Mouse (Mus musculus): ENCODE data around the gene Tnfsf18.

The Tnfsf18 gene

DNA sequence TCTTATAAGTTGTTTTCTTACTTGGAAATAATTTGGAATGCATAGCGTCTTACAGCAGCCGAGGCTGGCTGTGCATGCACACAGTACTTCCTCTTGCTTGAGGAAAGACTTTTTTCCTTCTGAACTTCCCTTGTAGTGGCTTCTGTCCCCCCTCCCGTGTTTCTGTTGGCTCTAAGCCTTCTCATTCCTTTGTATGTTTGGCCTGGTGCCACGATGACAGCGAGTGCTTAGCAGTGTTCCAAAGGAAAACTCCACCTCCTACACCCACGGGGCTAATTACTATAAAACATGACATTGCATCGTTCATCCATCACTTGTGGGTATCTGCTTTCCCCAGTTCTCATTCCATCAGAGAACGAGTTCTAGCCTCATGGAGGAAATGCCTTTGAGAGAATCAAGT, at the start of gene Tnfsf18:
Gene Tnfsf18 (plus strand): TSS at position 313 of the 400 bp plus-strand sequence.
- in situ Hi-C loops (cut with MboI): no loop called here

DNA sequence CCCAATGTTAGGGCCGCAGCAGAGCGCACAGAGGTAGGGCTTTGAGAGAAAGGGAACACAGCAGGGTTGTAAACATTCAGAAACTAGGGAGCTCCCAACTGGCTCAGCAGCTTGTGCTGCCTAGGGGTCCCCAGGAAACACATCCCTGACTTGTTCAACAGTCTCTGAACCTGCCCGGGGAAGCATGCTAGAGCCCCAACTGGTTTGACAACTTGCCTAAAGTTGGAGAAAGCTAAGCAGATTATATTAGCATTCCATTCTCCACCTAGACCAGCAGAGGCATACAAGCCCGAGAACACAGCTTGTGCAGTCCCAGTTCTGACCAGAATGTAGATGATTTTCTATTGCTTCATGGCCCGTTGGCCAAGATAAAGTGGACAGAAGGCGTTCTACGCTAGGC, 49.6 kb upstream of the Tnfsf18 start:
- in situ Hi-C loops (cut with MboI): no loop called here

DNA sequence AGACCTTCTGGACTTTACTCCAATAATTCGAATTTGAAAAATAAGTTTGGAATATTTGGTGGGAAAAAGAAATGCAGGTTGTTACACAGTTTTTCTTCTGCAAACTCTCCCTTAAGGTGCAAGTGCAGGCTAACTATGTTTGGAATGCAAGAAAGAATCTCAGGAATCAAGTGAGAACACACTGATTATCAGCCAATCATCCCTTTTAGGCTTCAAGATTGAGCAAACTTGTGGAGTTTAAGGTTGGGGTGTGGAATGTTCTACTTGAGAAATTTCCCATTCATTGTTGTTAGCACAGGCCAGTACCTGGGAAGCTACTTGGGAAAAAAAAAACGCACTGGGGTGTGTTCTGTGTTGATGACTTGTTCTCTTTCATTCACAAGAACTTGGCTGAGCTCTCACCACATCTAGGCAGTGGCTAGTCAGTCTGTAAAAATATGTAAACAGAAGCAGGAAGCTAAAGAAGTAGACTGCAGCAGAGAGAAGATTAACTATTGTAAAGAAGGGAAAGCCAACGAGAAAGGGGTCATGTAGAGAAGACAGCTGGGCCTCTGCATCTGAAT, 42.7 kb upstream of the Tnfsf18 start:
- in situ Hi-C loops (cut with MboI): no loop called here

DNA sequence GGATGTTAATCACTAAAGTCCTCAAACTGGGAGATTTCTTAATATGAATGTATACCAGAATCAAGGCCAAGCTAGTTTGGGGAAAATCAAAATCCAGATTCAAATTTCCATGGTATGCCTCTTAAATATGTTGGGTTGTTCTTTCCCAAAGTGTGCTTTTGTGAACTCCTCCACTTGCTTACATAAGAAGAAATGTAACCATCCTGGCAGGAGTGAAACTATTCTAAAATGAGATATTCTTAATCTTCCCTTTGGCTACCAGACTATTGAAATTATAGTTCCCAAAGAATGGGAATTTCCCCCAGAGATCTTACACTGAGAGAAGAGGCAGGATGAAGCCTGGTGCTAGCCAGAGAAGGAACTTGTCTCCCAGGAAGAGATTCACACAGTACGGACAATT, 42.2 kb upstream of the Tnfsf18 start:
- in situ Hi-C loops (cut with MboI): no loop called here

DNA sequence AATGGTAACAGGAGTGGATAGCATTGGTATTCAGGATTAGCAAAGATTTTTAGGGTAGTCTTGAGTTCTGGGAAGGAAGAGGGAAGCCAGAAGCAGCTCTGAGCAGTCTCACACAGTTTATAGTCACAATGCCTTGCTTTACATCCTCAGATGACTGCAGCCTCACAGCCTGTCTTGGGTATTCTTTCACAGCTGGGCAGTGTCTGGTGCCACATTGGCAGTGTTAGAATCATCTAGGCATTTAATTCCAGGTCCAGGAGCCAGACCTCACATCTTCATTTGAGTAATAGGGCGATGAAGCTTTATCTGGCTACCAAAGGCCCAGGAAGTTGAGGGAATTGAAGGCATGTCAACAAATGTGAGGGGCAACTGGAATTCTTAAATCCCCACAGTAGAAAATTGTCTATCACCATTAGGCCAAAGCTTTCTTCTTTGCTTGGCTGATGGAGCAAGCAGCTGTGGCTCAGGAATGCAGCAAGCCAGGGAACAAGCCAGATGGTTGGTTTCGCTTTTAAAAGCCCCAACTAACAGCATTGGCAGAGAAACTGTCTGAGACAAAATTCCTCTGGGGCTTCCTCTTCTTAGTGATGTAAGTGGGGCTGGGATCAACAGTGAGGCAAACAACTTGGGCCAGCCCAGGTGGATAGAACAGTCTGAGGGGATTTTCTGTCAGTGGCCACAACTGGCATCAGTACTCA, 30.9 kb upstream of the Tnfsf18 start:
- in situ Hi-C loops (cut with MboI): no loop called here

DNA sequence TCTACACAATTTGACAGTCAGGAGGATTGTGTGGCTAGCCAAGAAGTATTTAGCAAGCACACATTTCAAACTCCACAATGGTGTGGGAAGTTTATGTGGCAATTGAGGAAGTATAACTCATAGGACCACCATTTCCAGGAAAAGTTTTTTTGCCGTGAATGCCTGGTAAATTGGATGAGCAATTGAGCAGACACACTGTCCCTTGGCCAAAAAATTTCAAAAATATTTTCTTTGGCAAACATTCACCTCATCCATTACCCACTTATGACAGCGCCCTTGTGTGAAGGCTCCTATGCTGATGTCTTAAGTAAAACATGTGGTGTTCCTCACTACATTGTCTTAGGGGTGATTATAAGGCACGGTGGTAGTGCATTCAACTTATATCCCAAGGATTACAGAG, 17.2 kb upstream of the Tnfsf18 start:
- in situ Hi-C loops (cut with MboI): no loop called here

DNA sequence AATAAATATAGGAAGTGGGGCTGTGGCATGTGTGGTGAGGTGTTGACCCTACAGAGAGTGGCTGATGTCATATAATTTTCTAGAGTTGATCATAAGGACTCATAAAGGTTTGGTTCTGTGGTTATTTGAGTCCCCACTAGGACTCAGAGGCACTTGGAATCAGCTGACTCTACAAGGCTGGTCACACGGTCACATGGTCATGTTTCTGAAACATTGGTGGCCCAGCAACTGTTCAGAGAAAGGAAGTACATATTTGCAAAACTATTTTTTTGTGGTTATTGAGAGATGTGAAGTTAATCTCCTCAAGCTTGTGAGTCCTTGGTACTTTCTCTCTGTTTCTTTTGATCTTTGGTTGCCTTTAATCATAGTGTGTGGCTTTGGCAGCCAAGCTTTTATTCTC, 14.6 kb upstream of the Tnfsf18 start:
- in situ Hi-C loops (cut with MboI): no loop called here

DNA sequence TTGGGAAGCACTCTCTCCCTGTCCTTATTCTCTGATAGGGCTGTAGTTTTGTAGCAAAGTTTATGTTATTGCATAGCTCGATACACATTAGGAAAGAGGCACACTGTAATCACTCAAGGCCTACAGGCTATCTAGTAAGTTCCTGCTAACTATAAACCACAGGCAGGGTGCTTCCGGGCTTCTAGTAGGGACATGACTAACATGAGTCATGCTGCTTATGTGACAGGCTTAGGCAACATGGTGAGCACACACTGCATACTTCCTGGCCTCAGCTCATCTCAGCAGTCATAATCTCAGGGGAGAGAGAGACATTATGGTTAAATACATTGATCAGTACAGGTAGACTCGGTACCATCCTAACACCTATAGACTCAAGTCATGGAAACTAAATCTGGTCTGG, 12.2 kb upstream of the Tnfsf18 start:
- in situ Hi-C loops (cut with MboI): no loop called here

DNA sequence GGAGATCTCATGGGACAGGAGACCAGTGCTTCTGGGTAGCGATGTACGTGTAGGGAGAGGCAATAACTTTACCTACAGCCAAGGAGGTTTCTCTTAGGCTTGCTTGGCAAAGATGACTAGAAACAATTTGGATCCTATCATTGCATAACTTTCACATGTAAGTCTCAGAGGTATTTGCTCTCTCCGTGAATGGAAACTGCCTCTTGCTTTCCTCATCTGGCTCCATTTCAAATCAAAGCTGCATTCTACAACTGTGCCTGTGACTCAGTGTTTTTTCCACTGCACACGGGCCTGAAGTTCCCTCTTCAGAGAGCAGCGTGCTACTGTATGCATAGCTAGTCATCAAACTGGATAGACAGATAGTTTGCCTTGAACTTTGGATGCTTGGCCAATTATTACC, 7.4 kb upstream of the Tnfsf18 start:
- in situ Hi-C loops (cut with MboI): no loop called here

DNA sequence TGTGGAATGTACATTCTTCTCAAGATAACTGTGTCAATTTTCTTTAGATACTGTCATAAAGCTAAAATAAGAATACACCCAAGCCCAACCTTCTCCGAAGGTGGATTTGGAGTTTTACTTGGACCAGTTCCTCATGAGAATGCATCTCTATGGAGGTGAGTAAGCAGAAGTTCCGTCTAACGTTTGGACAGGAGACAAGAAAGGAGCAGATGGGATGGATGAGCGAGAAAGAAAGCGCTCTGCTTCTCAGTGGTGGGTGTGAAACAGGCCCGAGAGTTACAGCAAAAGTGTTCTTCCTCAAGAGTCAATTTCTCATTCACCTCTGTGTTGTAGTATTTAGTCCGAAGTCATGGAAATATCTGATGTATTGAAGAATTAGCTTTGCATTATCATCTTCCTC, 2.7 kb upstream of the Tnfsf18 start:
- in situ Hi-C loops (cut with MboI): no loop called here

DNA sequence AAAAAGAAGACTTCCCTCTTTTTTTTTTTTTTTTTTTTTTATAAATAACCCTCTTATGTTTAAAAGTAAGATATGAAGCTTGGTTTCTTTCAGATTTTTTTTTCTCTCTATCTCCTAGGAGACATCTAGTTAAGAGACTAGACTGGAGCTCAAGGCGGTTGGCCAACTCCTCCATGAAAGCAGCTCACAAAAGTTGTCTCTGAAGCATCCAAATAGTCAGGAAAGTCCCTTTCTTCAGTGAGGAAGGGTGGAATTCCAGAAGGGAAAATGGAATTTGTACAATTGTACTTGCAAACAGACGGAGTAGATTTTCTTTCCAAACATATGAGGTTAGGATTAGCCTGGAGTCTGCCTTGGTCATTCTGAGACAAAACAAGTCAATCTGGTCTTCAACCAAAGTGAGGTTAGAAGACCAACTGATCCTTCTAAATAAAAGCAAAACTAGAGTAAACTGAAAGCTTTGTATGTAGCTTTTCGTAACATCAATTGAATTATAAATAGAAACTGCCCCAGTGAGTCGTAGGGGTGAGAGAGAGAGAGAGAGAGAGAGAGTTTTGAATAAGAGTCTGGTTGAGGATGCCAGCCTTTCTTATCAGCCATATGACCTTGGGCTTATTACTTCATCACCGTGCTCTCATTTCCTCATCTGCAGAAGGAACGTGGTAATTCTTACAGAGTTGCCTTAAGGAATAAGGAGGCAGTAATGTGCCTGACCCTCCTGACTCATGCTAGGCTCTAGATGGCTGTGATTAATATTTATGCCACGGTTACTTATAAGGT, 2.6 kb downstream of the Tnfsf18 start:
- in situ Hi-C loops (cut with MboI): no loop called here

DNA sequence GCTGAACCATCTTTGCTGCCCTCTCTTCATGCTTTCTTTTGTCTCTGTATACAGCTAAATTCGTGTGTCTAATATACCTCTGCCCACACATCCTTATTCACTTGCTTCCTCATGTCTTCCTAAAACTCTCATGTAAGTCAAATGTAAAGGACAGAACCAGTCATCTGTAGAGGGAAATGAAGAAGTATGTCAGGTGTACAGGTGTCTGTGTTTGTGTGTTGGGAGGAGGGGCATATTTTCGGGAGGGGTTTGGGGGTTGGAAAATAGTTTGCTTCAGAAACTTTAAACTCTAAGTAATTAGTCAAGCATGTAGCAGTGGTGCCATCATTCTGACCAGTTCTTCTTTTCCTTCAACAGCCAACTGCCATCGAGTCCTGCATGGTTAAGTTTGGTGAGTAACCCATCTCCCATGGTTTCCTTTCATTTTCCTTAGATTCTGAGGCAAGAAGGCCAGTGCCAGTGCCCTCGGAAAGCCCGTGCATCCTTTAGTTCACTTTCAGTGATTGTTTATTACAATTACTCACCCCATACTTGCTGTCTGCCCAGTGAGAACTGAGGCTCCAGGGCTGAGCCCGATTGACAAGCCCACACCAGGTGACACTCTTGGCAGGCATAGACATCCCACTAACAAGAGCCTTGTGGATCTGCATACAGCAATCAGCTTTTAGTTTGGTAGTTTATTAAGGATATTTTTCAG, 5.8 kb downstream of the Tnfsf18 start:
- in situ Hi-C loops (cut with MboI): no loop called here

DNA sequence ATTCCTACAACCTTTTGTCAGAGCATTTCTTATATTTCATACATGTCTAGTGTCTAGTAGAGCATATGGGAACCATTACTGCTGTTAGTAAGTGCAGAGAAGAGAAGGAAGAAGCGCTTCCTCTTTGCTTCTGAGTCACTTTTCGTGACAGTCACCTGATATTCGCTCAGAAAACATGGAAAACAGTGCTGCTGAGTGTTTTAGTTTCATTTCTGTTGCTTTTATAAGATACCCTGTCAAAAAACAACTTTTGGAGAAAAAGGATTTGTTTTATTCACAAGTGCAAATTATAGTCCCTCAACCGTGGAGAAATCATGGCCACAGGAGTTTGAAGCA, 6.3 kb downstream of the Tnfsf18 start:
- in situ Hi-C loops (cut with MboI): no loop called here

DNA sequence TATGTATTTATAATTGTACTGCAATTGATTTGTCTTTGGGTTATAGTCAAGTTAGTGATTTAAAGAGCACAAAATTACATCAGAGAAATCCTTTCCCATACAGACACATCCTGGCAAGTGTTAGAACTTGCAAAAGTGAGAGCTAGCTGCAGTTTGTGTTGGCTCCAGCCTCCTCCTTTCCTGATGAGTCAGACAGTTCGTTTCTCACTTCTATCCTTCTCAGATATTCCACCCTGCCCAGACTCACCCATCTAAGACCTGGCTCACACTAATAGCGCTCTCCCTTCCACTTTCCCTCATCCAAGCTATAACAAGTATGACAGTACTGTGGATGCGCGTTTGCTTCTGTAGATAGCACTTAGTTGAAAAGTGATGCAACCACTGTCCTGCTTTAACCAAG, 11.9 kb downstream of the Tnfsf18 start:
- in situ Hi-C loops (cut with MboI): no loop called here

DNA sequence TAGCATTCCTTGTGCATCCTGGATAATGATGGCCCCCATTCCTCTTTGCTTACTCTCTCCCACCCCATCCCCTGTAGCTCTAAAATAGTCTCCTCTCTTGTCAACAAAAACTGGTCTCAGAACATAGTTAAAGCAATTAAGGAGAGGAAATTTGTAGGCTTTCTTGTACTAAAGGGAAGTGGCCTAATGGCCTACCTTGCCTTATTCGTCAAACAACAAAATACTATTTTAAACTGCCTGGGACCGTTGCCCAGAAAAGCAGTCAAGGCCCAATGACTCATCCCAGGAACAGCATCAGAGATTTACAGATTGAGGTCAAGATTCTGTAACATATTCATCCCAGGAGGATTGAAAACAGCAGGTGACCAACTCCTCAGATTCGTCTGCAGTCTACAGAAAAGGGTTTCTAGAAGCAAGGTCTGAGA, 13.2 kb downstream of the Tnfsf18 start:
- in situ Hi-C loops (cut with MboI): no loop called here

DNA sequence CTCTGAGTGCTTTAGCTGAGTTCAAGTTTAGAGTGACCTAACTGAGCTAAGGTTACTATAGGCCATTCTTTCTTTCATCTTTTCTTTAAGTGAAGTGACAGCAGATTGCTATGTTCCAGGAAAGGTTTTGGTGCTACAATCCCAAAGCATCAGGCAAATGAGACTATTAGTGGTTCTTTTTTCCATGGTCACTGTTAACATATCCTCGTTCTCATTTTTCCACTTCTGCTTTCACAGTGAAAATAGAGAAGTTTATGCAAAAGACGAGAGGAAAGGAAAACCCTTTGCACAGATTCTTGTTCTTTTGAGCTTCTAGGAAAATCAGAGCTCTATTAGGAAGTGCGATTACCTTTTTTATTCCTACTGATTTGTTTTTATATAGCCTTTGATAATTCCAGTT, 22.9 kb downstream of the Tnfsf18 start:
- in situ Hi-C loops (cut with MboI): no loop called here

DNA sequence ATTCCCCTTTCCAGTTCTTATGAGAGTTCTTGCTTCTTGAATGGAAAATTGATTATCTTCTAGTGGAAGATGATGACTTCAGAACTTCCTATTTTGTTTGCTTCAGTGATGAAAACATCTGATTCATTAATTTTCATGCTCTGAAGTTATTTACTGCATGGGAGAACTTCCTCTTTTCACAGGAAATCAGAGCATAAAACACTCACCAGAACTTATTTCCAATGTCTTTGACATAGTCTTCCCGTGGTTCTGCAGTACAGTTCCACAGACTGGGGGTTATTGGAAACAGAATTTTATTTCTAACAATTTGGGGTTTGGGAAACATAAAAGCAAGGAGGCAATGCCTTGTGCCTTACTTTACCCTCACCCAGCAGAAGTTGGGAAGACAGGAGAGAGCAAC, 25.8 kb downstream of the Tnfsf18 start:
- in situ Hi-C loops (cut with MboI): no loop called here

DNA sequence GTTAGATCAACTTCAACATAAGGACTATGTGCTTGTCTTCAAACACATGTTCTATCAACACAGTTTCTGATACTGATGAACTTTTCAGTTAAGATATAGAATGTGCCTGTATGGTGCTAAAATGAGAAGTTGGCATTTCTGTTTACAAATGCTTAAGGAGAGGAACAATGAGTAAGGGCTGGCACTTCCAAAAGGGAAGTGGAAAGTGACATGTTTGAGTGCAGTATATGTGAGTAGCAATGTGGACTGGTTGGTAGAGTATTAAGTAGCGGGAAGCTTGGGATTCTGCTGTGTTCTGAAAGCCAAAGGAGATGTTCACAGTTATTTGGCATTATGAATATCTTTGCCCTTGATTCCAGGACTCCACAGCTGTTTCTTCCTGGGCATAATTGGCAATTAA, 33.7 kb downstream of the Tnfsf18 start:
- in situ Hi-C loops (cut with MboI): no loop called here

DNA sequence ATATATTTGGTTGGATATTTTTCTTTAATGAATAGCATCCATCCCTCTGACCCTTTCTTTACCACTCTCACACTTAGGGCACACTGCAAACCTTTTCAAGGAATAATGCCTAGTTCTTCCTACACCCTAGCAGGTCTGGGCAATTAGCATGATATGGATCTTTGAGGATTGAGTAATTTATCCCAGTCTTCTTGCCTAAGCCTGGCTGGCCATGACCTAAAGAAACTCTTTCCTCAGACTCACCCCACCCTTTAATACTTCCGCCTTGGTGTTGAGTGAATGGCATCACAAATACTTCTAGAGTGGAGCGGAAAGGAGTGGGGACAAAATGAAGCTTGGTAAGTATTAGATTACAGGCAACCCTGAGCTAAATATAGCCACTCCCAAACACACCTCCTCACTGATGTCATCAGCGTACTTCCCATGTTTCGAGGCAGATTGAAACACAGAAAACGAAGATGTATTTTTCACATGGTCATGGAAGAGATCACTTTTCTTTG, 56.2 kb downstream of the Tnfsf18 start:
- in situ Hi-C loops (cut with MboI): no loop called here

DNA sequence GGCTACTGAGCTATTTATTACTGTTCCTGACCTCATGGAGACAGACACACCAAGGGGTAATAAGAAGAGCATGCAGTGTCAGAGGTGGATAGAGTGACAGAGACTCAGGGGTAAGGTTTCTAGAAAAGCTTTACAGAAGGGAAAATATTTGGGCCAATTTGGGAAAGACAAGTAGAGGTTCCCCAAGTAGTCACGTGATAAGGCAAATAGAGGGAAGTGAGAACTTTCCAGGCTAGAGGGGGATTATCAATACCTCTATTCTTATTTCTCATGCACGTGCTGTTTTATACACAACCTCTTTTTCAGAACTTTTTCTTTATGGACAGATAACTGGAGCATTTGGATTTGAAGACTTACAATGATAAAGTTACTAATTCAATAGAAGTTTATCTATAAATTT, 57.6 kb downstream of the Tnfsf18 start:
- in situ Hi-C loops (cut with MboI): no loop called here

Measured in mature B cell (primary cell).